Mouse (Mus musculus): ENCODE results near the gene Ccr1.

DNA sequence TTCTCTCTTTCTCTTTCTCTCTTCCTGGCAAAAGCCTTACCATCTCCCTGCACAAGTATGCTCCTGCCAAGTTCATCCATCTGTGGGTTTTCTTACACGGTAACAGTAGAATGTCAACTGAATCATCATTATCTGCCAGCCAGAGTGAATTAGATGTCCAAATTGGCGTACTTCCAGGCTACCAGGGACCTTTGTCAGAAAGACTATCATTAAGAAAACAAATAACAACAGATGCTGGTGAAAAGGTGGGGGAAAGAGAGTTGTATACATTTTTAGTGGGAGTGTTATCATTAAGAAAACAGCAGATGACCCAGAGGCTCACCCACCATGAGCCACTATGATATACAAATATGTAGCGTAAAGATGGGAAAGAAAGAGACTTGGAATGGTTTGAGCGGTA, 38.6 kb downstream of the Ccr1 start:
- no peak for TF ChIP-seq CTCF (IDR thresholded peaks at IDR 0.05; ENCODE audit: borderline replicate concordance, control insufficient read depth, extremely low read depth, insufficient read depth, low read length, poor library complexity)
- TF ChIP-seq POLR2A (IDR thresholded peaks at IDR 0.05; ENCODE audit: control insufficient read depth, extremely low read depth, insufficient read depth, low read length, poor library complexity): no peak
